Mouse (Mus musculus) CH12.LX (cell line): ENCODE results near the gene Akt3. TPM values are rescaled to one million over a fixed set of nuclear protein-coding genes. Genes with fewer than 3 reads are reported as not detected.

Experiments used
- DNase-seq: peaks from one replicate; pipeline ENCODE4 v3.0.0-alpha.2; 2013; ENCODE audit errors: extremely low read depth
- H3K27ac ChIP-seq: 2 replicates; pipeline ENCODE4 v1.5.1; 2012; ENCODE audit warnings: low read depth, mild to moderate bottlenecking, control low read depth, moderate library complexity; ENCODE audit not compliant: insufficient read depth
- H3K27me3 ChIP-seq: replicated peaks from 2 replicates; pipeline ENCODE3; 2012; ENCODE audit warnings: inconsistent platforms
- H3K36me3 ChIP-seq, 2 experiments: replicated peaks in 1 of 2; 2 replicates each; pipeline versions ENCODE3 to v1.6.1; 2012; ENCODE audit warnings: inconsistent platforms in 1 of 2, low read length in 1 of 2, mild to moderate bottlenecking in 1 of 2, mixed read lengths in 1 of 2, moderate library complexity in 1 of 2; ENCODE audit not compliant: control insufficient read depth in 1 of 2, insufficient read depth in 1 of 2
- H3K4me1 ChIP-seq, 2 experiments: 2 replicates each; pipeline ENCODE4 v1.6.1; 2012; ENCODE audit warnings: inconsistent platforms in 1 of 2, moderate library complexity in 1 of 2; ENCODE audit not compliant: insufficient read depth in 2 of 2, control insufficient read depth in 1 of 2
- H3K4me2 ChIP-seq: 2 replicates; pipeline ENCODE4 v1.6.1; 2012; ENCODE audit warnings: low read depth, mild to moderate bottlenecking, control low read depth; ENCODE audit not compliant: poor library complexity, insufficient read depth, severe bottlenecking
- H3K4me3 ChIP-seq, 3 experiments: fragments of 150-350 bp in 1 of 3; sonication (generic) in 1 of 3; replicated peaks in 1 of 3; 2 replicates each; pipeline versions ENCODE3 to v1.5.1; 2011 to 2012; ENCODE audit warnings: low read depth in 2 of 3, low read length in 2 of 3, mild to moderate bottlenecking in 2 of 3, moderate library complexity in 2 of 3, control low read depth in 1 of 3, improper control_type of control experiment in 1 of 3, inconsistent platforms in 1 of 3, mixed read lengths in 1 of 3; ENCODE audit not compliant: poor library complexity in 1 of 3
- H3K79me2 ChIP-seq: replicated peaks from 2 replicates; pipeline ENCODE4 v1.6.1; 2012; ENCODE audit warnings: mild to moderate bottlenecking, moderate library complexity; ENCODE audit not compliant: control insufficient read depth, poor library complexity, insufficient read depth, severe bottlenecking; ENCODE audit errors: extremely low read depth
- H3K9ac ChIP-seq: 2 replicates; pipeline ENCODE4 v1.6.1; 2012; ENCODE audit warnings: low read depth, mild to moderate bottlenecking, control low read depth, moderate library complexity; ENCODE audit not compliant: insufficient read depth
- H3K9me3 ChIP-seq: replicated peaks from 2 replicates; pipeline ENCODE3; 2012; ENCODE audit warnings: low read length, inconsistent platforms, mixed read lengths
- CHD1 ChIP-seq: IDR thresholded peaks from 2 replicates; pipeline ENCODE4 v1.6.1; 2012; ENCODE audit warnings: low read depth, low read length, improper control_type of control experiment, inconsistent platforms
- CTCF ChIP-seq, 2 experiments: IDR thresholded peaks in 1 of 2; conservative IDR thresholded peaks in 1 of 2; 2 replicates each; pipeline ENCODE4 v1.5.1; 2011 to 2012; ENCODE audit warnings: low read depth in 2 of 2, low read length in 2 of 2, improper control_type of control experiment in 1 of 2, inconsistent platforms in 1 of 2, mild to moderate bottlenecking in 1 of 2, moderate library complexity in 1 of 2
- E2F4 ChIP-seq: IDR thresholded peaks from 2 replicates; pipeline ENCODE4 v1.6.1; 2011; ENCODE audit warnings: low read depth, low read length, improper control_type of control experiment; ENCODE audit not compliant: insufficient replicate concordance
- ELF1 ChIP-seq: IDR thresholded peaks from 2 replicates; pipeline ENCODE4 v1.6.1; 2014; ENCODE audit warnings: low read depth, mild to moderate bottlenecking, inconsistent platforms, low read length, improper control_type of control experiment
- EP300 ChIP-seq: IDR thresholded peaks from 2 replicates; pipeline ENCODE4 v1.6.1; 2011; ENCODE audit warnings: low read length, improper control_type of control experiment
- ETS1 ChIP-seq: conservative IDR thresholded peaks from 2 replicates; pipeline ENCODE4 v1.6.1; 2012; ENCODE audit warnings: low read depth, mild to moderate bottlenecking, inconsistent platforms, low read length, improper control_type of control experiment, moderate library complexity
- GABPA ChIP-seq: IDR thresholded peaks from 2 replicates; pipeline ENCODE4 v1.6.1; 2012; ENCODE audit warnings: low read depth, low read length, improper control_type of control experiment, inconsistent platforms; ENCODE audit not compliant: insufficient replicate concordance
- JUN ChIP-seq: IDR thresholded peaks from 2 replicates; pipeline ENCODE4 v1.6.1; 2011; ENCODE audit warnings: low read depth, mild to moderate bottlenecking, low read length, improper control_type of control experiment, moderate library complexity; ENCODE audit not compliant: insufficient read depth
- JUND ChIP-seq: conservative IDR thresholded peaks from 2 replicates; pipeline ENCODE4 v1.6.1; 2011; ENCODE audit warnings: low read depth, low read length, improper control_type of control experiment
- KAT2A ChIP-seq: IDR thresholded peaks from 2 replicates; pipeline ENCODE4 v1.6.1; 2012; ENCODE audit warnings: low read length, improper control_type of control experiment, inconsistent platforms; ENCODE audit not compliant: insufficient replicate concordance
- MAFK ChIP-seq: IDR thresholded peaks from 2 replicates; pipeline ENCODE4 v1.6.1; 2011; ENCODE audit warnings: low read length, improper control_type of control experiment; ENCODE audit not compliant: insufficient replicate concordance
- MAX ChIP-seq: IDR thresholded peaks from 2 replicates; pipeline ENCODE4 v1.6.1; 2011; ENCODE audit warnings: low read length, improper control_type of control experiment
- MEF2A ChIP-seq: IDR thresholded peaks from 2 replicates; pipeline ENCODE4 v1.6.1; 2014; ENCODE audit warnings: low read depth, mild to moderate bottlenecking, inconsistent platforms, low read length, improper control_type of control experiment, borderline replicate concordance
- MXI1 ChIP-seq: IDR thresholded peaks from 2 replicates; pipeline ENCODE4 v1.6.1; 2011; ENCODE audit warnings: mild to moderate bottlenecking, low read depth, low read length, improper control_type of control experiment
- NELFE ChIP-seq: IDR thresholded peaks from 2 replicates; pipeline ENCODE4 v1.6.1; 2011; ENCODE audit warnings: low read depth, low read length, improper control_type of control experiment
- NRF1 ChIP-seq: IDR thresholded peaks from 2 replicates; pipeline ENCODE4 v1.6.1; 2014; ENCODE audit warnings: low read depth, mild to moderate bottlenecking, inconsistent platforms, low read length, improper control_type of control experiment, moderate library complexity
- POLR2A ChIP-seq: IDR thresholded peaks from 2 replicates; pipeline ENCODE4 v1.6.1; 2011; ENCODE audit warnings: low read depth, mild to moderate bottlenecking, improper control_type of control experiment, low read length
- POLR2AphosphoS2 ChIP-seq: IDR thresholded peaks from 2 replicates; pipeline ENCODE4 v1.6.1; 2011; ENCODE audit warnings: low read depth, low read length, improper control_type of control experiment
- RAD21 ChIP-seq: IDR thresholded peaks from 2 replicates; pipeline ENCODE4 v1.6.1; 2011; ENCODE audit warnings: low read depth, mild to moderate bottlenecking, low read length, improper control_type of control experiment, moderate library complexity
- RCOR1 ChIP-seq: conservative IDR thresholded peaks from 2 replicates; pipeline ENCODE4 v1.6.1; 2012; ENCODE audit warnings: low read depth, mild to moderate bottlenecking, inconsistent platforms, low read length, improper control_type of control experiment
- SIN3A ChIP-seq: IDR thresholded peaks from 2 replicates; pipeline ENCODE4 v1.6.1; 2012; ENCODE audit warnings: low read length, improper control_type of control experiment, inconsistent platforms
- SMC3 ChIP-seq: IDR thresholded peaks from 2 replicates; pipeline ENCODE4 v1.6.1; 2011; ENCODE audit warnings: low read depth, low read length, improper control_type of control experiment
- TBP ChIP-seq: conservative IDR thresholded peaks from 2 replicates; pipeline ENCODE4 v1.6.1; 2011; ENCODE audit warnings: low read depth, low read length, improper control_type of control experiment
- TCF12 ChIP-seq: IDR thresholded peaks from 2 replicates; pipeline ENCODE4 v1.6.1; 2014; ENCODE audit warnings: low read depth, mild to moderate bottlenecking, inconsistent platforms, low read length, improper control_type of control experiment
- UBTF ChIP-seq: IDR thresholded peaks from 2 replicates; pipeline ENCODE4 v1.6.1; 2012; ENCODE audit warnings: low read depth, mild to moderate bottlenecking, inconsistent platforms, low read length, improper control_type of control experiment, moderate library complexity
- USF1 ChIP-seq: IDR thresholded peaks from 2 replicates; pipeline ENCODE4 v1.6.1; 2014; ENCODE audit warnings: low read depth, mild to moderate bottlenecking, inconsistent platforms, low read length, improper control_type of control experiment
- USF2 ChIP-seq: conservative IDR thresholded peaks from 2 replicates; pipeline ENCODE4 v1.6.1; 2011; ENCODE audit warnings: low read depth, low read length, improper control_type of control experiment
- ZC3H11A ChIP-seq: IDR thresholded peaks from 2 replicates; pipeline ENCODE4 v1.6.1; 2012; ENCODE audit warnings: low read depth, mild to moderate bottlenecking, inconsistent platforms, low read length, improper control_type of control experiment
- ZKSCAN1 ChIP-seq: IDR thresholded peaks from 2 replicates; pipeline ENCODE4 v1.6.1; 2012; ENCODE audit warnings: low read depth, inconsistent platforms, low read length, improper control_type of control experiment, borderline replicate concordance
- ZNF384 ChIP-seq: IDR thresholded peaks from 2 replicates; pipeline ENCODE4 v1.6.1; 2012; ENCODE audit warnings: low read depth, low read length, improper control_type of control experiment, inconsistent platforms
- dilution Hi-C: fragments of 300-500 bp; cut with MboI; formaldehyde crosslinking; loops from 2 replicates; pipeline ENCODE4 v1.14.3; 2020; ENCODE audit warnings: low sequenced_read_pairs; ENCODE audit not compliant: extremely low pct_unique_long_range_greater_than_20kb, extremely low pct_ligation_motif_present
- in situ Hi-C: fragments of 300-500 bp; cut with MboI; formaldehyde crosslinking; loops from 3 replicates; pipeline ENCODE4 v1.14.3; 2019; ENCODE audit warnings: low sequenced_read_pairs, low pct_ligation_motif_present, low pct_unique_long_range_greater_than_20kb, mixed read lengths
- polyA plus RNA-seq: library from polyadenylated mRNA; unstranded; fragments of >175 nt; gene quantifications from 2 replicates; pipeline ENCODE4 v1.2.1, GENCODE M21; 2012; ENCODE audit warnings: low read depth; ENCODE audit not compliant: insufficient read length
- total RNA-seq, 2 experiments: library from RNA; depleted of rRNA; stranded (reverse); fragments of 300-350 nt in 1 of 2; fragments of >200 nt in 1 of 2; gene quantifications; 2 replicates each; pipeline ENCODE4 v1.2.3; 2012 to 2014

Akt3 gene
- total and polyA plus RNA-seq, 3 experiments: 0.34 to 1.3 (median 0.82) TPM

GRCm38 (mm10) chr1:177150344-177151021, 107.5 kb downstream of the Akt3 start:
- no peak overlapping the region for H3K27ac ChIP-seq
- no peak for DNase-seq
- dilution Hi-C loops: no loop called here
- TF ChIP-seq KAT2A: no peak
- no peak for TF ChIP-seq JUN
- TF ChIP-seq MEF2A: no peak
- TF ChIP-seq MAFK: no peak
- no peak for TF ChIP-seq ETS1
- no peak for TF ChIP-seq USF1
- no peak for TF ChIP-seq MXI1
- TF ChIP-seq RAD21: no peak
- no peak for TF ChIP-seq JUND
- no peak for TF ChIP-seq NRF1
- TF ChIP-seq RCOR1: no peak
- no peak for TF ChIP-seq ZNF384
- TF ChIP-seq SMC3: no peak
- no peak for TF ChIP-seq ELF1
- TF ChIP-seq EP300: no peak
- TF ChIP-seq CTCF (conservative IDR thresholded peaks at IDR 0.05 in 1 of 2, IDR thresholded peaks at IDR 0.05 in 1 of 2; ENCODE audit: low read depth in 2 of 2, low read length in 2 of 2): no peak
- no peak for TF ChIP-seq NELFE
- TF ChIP-seq MAX: no peak
- TF ChIP-seq SIN3A: no peak
- no peak for TF ChIP-seq GABPA
- H3K9ac ChIP-seq: no peak overlapping the region
- H3K79me2 ChIP-seq: no peaks in the 10 kb centered on the region
- no peak overlapping the region for H3K4me3 ChIP-seq
- no peaks in the 10 kb centered on the region for H3K36me3 ChIP-seq
- no peaks in the 10 kb centered on the region for H3K4me1 ChIP-seq
- no peaks in the 10 kb centered on the region for H3K9me3 ChIP-seq
- in situ Hi-C loops: no loop called here
- H3K4me2 ChIP-seq: no peak overlapping the region
- H3K27me3 ChIP-seq: no peaks in the 10 kb centered on the region

- in situ Hi-C loops (no loop called here), dilution Hi-C loops (no loop called here)
- Histone ChIP-seq H3K79me2 (no peaks in the 10 kb centered on the region), H3K9me3 (no peaks in the 10 kb centered on the region), H3K27ac (no peak overlapping the region), H3K9ac (no peak overlapping the region), H3K4me2 (no peak overlapping the region), H3K4me3 (no peak overlapping the region), H3K36me3 (no peaks in the 10 kb centered on the region), H3K4me1 (no peaks in the 10 kb centered on the region), H3K27me3 (no peaks in the 10 kb centered on the region)
- no peak for DNase-seq
- TF ChIP-seq RAD21 (no peak), KAT2A (no peak), SMC3 (no peak), E2F4 (no peak), MAFK (no peak), ZC3H11A (no peak), JUND (no peak), POLR2A (no peak), NRF1 (no peak), SIN3A (no peak), POLR2AphosphoS2 (no peak), USF2 (no peak), CTCF (conservative IDR thresholded peaks at IDR 0.05 in 1 of 2, IDR thresholded peaks at IDR 0.05 in 1 of 2; ENCODE audit: low read depth in 2 of 2, low read length in 2 of 2) (no peak), TCF12 (no peak), UBTF (no peak), USF1 (no peak), ZKSCAN1 (no peak), RCOR1 (no peak), TBP (no peak), CHD1 (no peak)
Measured at GRCm38 (mm10) chr1:177148746-177149145, 109.3 kb downstream of the Akt3 start.
